Mouse (Mus musculus): Measurements from ENCODE around the gene Zfp213.

Gene Zfp213

DNA sequence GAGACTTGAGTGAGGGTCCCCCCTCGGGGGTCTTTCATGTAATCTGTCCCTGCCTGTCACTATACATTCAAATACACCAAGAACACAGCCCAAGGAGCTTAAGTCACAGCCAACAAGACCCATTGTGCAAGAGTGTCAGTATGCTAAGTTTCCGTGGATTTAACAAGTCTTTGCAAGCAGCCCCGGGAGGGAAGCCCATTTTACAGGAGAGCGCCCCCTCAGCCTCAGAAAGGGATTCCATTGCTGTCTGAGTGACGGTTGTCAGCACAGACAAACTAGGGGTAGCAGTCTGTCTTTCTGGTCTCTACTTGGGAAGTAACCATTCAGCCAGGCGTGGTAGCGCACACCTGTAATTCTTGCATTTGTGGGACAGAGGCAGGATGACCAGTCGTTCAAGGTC is 10.1 kb upstream of the Zfp213 start:
- DNase-seq (ENCODE audit: low read depth, low spot score): peak; percentile 51

DNA sequence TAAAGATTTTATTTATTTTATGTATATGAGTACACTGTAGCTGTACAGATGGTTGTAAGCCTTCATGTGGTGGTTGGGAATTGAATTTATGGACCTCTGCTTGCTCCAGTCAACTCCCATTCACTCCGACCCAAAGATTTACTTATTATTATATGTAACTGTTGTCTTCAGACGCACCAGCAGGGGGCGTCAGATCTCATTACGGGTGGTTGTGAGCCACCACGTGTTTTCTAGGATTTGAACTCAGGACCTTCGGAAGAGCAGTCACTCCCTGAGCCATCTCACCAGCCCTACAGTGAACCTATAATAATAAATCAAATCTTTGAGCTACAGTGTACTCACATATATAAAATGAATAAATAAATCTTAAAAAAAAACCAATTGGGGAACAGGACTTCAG is 8.0 kb upstream of the Zfp213 start:
- DNase-seq (ENCODE audit: low read depth, low spot score): peak; percentile 60

DNA sequence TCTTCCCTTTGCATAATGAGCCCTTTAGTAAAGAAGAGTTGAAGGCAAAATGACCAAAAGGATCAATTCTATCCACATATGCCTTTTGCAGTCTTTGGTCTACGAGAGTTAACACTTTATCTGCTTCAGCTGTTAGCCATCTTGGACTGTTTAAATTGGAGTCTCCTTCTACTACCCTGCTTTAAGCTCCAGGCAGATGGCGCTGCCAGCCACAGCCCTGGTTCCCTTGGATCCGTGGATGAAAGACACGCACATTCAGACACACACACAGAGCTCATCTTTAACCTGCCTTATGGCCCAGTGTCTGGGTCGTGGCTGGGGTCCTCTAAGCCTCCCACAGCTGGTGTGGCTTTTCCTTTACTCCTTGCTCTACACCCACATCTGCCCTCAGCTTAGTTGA is 7.0 kb upstream of the Zfp213 start:
- no peak for DNase-seq (ENCODE audit: low read depth, low spot score)

DNA sequence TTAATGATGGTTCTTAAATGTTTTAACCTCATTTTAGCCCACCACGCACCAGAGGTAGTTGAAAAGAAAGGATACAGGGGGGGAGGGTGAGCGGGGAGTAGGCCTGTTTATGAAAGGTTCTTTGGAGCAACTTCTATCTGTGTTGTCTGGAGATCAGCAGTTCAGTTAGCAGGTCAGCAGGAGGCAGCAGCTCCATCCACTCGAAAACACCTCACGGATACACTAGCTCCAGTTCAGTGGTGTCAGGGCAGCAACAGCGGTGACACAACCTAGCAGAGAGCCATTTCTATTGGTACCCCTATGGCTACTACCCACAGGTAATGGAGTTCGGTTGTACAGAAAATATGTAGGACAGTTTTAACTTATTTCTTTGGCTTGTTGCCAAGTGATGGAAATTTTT is 6.0 kb upstream of the Zfp213 start:
- DNase-seq (ENCODE audit: low read depth, low spot score): peak; percentile 75

DNA sequence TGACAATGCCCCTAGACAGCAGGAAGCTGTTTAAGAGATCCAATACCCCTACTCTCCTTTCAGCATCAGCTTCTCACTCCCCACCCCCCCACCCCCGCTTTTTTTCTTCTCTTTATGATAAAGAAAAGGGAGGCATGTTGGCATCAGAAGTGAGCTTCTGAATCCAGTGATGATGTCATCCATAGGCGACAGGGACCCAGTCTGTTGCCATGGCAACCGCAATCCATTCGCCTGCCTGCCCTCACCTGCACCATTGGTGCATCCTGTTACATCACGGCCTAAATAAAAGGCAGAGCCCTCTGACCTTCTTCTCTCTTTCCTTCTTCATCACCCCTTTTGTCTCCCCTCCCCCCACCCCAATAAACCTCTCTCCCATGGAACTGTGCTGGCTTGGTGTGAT is 4.3 kb upstream of the Zfp213 start:
- DNase-seq (ENCODE audit: low read depth, low spot score): peak; percentile 81

DNA sequence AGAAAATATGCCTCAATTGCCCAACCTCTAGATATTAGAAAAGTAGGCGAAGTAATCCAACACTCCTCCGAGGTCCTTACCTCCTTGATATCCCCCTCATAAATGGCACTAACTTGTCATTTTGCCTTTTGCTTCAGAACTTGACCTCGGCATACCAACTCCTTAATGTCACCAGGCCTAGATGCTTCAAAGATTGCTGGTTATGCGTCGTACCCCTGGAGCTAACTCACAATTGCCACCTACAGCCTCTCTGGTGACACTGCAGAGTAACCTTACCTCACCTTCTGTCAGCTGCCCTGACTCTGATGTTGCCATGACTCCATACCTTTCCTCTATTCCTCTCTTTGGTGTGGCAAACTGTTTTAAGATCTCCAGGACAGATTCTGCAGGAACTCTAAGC is 2.7 kb upstream of the Zfp213 start:
- peak; percentile 51 for DNase-seq (ENCODE audit: low read depth, low spot score)

DNA sequence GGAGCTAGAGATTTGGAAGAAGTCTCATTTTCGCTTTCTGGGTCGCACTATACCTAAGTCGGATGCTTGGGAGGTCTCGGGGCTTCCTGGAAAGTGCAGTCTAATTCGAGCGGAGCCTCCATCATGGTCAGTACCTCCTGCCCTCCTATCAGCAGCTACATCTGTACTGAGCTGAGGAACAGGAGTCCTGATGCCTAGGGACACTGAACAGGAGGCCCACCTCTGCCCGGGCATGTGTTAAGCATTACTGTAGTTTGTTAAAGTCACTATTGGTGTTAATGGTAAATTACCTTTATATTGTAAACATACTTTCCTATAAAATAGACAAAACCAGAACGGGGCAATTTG is 304 bp upstream of the Zfp213 start:
- no peak for DNase-seq (ENCODE audit: low read depth, low spot score)

DNA sequence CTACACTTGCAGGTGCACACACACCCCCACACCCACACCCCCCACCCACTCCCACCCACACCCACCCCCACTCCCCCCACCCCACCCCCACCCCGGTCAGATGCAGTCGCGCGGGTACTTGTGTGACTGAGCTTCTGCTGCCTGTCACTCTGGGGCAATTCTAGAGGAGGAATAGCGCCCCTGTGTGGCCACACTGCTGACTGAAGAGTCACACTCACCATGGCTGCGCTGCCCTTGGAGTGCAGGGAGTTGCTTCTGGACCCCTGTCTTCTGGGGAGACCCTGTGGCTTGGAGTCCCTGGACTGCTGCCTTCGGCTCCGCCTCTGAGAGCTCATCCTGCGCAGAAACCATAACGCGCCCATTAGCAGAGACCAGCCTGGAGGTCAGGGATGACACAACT is 4.3 kb downstream of the Zfp213 start:
- peak; percentile 87 for DNase-seq (ENCODE audit: low read depth, low spot score)

DNA sequence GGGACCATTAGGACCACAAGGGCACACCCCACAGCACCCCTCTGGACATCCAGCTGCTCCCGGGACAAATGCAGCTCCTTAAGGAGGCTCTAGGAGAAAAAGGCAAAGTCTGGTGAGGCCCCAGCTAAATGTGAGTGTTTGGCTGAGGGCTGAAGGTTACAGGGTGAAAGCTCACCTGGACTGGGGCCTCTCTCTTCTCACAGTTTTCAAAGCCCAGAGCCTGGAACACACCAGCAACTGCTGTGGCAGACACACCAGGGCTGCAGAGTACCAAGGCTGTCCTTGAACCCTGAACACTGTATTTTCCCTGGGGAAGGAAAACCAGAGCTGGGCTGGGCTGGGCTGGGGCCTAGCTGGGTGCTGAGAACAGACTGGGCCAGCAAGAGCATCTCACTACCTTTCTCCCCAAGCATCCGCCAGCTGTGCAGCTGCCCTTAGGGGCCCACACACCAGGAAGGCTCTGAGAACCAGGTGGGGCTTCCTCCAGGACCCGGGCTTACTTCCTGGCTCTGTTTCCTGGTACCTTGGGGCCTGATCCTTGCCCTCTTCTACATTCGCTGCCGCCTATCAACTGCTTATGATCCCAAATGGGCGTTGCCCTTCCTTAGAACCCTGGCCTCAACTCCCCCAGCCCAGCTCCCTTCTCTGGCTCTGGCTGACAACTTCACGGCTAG is 8.7 kb downstream of the Zfp213 start:
- no peak for DNase-seq (ENCODE audit: low read depth, low spot score)

DNA sequence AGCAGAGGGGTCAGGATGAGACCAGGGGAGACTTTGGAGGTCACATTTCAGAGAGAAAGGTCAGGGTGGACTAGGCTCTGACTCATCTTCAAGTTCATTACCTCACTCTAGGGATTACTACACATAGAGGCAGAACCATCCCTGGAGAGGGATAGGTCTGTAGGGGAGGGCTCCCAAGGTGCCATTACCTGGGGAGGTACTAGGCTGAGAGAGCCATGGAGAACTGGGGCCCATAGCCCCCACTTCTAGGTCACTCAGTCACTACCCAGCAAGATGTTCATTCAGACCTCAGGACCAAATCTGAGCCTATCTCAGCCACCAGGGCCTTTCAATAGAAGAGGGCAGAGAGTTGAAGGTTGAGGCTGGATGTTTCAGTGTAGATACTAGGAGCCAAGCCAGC is 9.7 kb downstream of the Zfp213 start:
- no peak for DNase-seq (ENCODE audit: low read depth, low spot score)

DNA sequence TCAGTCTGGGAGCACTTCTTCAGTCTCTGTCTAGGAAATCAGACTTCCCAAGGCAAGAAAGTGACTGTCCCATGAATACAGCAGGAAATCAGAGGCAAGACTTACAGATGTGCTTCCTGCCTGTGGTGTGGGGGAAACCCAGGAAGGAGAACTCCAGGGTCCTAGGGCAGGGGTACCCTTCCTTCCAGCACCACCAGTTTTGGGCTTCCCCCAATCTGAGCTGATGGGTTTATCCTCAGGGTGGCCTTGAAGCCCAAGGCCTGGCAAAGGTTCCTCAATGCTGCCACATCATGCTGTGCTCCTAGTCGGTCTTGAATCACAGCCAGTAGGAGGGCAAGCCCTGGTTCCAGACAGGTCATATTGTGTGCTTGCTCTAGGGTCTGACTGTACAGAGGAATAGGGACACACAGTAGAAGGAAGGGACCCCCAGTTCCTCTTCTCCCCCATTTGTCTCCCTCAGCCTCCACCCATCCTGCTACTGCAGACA is 10.4 kb downstream of the Zfp213 start:
- no peak for DNase-seq (ENCODE audit: low read depth, low spot score)

DNA sequence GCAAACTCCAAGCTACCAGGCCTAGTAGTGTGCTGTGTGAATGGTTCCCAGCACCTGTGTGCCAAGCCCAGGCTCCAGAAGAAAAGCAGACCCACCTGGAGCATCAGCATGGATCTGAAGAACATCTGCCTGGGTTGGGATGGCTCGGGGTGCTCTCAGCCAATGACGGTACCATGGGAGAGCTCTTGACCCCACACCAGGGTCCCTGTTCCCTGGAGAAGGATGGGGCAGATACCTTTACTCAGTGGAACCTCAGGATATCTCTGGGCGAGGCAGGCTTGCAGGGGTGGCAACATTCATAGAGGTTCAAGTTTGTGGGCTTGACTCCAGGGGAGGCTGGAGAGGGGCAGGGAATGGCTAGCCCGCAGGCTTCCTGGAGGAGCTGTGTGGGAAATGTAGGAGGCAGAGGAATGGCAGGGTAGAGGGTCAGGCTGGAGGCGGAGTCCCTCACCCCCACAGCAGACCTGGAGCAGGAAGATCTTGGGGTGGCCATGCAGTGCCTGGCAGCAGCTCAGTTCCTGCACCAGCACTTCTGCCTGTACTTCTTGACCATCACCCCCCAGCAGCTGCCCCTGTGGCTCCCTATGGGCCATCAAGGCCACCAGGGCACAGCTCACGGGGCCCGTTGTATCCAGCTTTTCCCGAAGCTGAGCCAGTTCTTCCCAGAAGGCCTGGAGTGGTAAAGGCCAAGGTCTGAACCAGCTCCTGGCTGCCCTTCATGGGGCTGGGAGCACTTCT is 11.0 kb downstream of the Zfp213 start:
- no peak for DNase-seq (ENCODE audit: low read depth, low spot score)

DNA sequence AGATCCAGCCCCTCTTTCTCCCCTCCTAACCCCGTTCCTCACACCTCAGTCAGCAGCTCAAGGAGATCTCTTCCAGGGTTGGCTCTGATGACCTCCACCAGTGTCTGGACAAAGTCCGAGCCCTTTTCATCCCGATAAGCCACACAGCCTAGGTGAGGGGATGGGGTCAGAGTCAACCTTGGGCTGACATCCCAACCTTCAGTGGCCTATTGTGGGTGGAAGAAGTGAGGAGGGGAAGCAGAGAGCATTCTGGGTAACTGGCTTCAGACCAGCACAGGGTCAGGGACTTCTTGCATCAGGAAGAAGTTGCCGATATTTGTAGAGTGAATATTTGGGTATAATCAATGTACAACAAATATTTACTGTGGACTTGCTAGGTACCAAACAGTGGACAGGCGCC is 12.1 kb downstream of the Zfp213 start:
- DNase-seq (ENCODE audit: low read depth, low spot score): no peak

DNA sequence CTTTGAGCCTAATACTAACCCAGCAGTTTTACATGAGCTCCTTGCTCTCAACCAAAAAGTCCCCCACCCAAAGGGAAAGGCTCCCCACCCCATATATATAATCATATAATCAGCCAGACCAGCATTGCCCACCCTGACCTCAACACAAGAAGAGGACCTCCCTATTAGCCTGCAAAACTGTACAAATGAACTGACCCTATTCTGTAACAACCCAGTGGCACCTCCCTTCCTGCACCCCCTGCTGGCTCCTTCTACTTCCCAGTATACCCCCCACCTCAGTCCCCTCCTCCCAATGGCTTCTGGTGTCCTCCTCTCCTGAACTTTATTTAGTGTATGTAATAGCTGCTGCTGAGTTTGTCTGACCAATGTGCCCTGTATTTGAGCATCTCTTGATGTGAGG is 12.6 kb downstream of the Zfp213 start:
- no peak for DNase-seq (ENCODE audit: low read depth, low spot score)

DNA sequence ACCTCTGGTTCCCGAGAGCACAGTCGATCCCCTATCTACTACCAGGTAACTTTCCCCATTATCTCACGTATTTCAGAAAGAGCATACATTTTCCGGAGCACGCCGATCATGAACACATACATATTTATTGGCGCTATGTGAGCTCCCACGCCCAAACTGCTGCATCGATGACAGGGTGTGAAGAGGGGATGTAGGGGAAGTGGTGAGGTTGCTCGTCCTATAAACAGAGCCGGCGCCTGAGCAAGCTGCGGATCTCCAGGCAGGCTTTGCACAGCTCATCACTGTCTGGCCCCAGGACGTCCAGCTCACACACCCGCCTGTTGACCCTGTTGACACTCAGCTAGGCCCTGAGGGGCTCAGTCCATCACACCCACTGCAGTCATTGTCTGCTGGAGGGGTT is 13.2 kb downstream of the Zfp213 start:
- peak; percentile 37 for DNase-seq (ENCODE audit: low read depth, low spot score)

DNA sequence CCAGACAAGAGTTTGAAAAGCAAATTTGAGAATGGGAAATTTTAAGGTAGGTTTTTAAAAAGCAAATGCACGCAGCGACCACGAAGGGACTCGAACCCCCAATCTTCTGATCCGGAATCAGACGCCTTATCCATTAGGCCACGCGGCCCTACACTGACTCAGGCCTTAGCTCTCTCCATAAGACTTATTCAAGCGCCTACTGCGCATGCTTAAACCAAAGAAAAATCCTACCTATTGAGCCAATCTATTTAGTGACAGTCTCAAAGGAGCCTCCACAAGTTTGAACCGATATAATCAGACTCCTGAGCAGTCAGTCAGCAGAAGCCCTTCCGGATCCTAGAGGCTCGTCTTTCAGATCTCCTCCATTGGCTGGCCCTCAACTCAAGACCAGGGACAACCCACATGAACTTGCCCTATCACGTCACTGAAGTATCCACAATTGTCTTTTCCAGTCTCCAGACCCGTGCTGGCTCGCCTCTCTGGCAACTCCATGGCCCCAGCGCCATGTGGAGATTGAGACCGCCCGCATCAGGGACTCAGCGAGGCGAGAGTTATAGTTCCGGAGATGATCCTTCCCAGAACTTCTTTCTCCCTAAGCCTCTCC is 13.7 kb downstream of the Zfp213 start:
- DNase-seq (ENCODE audit: low read depth, low spot score): peak; percentile 91

DNA sequence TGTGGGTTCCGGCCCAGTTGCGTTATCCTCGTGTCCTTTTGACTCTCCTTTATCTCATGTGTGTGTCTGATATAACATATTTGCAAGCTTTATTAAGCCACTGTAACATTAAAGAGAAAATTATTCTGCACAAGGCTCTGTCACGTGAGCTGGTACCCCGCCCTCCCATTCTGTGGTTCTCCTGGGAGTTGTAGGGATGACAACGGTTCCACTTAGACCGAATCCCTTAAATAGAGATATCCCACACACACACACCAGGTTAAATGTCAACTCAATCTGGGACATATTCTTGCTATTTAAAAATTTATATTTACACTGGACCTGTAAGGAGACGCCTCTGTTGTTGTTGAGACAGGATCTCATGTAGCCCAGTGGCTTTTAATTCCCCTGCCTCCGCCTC is 14.6 kb downstream of the Zfp213 start:
- no peak for DNase-seq (ENCODE audit: low read depth, low spot score)

DNA sequence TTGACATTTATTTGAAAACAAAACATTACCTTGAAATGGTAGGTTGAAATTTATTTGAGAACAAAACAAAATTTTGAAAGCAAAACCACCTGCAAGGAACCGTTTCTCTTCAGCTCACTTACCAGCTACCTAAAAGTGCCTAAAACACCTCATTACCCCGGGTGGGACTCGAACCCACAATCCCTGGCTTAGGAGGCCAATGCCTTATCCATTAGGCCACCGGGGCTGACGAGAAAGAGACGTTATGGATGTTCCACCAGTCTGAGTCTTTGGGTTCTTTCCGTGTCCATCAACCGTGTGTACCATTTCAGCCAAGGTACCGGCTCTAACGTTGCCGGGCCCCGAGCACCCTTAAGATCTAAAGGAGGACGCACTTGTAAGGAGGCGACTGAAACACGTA is 15.4 kb downstream of the Zfp213 start:
- peak; percentile 95 for DNase-seq (ENCODE audit: low read depth, low spot score)

DNA sequence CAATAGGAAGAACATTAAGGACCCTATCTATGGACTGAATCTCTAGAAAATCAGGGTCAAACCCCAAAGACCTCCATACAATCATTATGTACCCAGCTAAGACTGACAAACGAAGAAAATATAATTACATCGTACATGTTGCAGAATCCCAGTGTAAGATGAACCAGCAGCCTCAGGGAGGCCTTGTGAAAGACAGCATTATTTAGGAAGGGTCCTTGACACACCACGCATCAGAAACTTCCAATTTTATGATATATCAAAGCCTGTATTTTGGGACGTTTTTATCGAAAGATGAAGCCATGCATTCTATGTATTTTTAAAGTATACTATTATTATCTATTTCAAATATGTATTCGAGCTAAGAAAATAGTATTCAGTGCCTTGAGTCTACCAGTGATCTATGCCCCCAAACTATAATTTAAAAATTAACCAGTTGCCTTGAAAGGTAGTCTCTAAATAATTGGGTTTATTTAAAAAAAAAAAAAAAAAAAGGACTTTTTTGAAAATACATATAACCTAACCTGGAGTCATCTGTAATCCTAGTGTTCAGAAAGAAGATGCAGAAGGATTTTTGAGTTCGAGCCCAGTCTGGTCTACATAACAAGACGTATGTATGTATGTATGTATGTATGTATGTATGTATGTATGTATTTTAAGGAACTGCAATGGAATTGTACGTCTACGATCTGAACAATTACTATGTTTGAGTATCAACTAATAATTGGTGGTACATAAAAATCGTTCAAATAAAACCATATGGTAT is 16.2 kb downstream of the Zfp213 start:
- no peak for DNase-seq (ENCODE audit: low read depth, low spot score)

DNA sequence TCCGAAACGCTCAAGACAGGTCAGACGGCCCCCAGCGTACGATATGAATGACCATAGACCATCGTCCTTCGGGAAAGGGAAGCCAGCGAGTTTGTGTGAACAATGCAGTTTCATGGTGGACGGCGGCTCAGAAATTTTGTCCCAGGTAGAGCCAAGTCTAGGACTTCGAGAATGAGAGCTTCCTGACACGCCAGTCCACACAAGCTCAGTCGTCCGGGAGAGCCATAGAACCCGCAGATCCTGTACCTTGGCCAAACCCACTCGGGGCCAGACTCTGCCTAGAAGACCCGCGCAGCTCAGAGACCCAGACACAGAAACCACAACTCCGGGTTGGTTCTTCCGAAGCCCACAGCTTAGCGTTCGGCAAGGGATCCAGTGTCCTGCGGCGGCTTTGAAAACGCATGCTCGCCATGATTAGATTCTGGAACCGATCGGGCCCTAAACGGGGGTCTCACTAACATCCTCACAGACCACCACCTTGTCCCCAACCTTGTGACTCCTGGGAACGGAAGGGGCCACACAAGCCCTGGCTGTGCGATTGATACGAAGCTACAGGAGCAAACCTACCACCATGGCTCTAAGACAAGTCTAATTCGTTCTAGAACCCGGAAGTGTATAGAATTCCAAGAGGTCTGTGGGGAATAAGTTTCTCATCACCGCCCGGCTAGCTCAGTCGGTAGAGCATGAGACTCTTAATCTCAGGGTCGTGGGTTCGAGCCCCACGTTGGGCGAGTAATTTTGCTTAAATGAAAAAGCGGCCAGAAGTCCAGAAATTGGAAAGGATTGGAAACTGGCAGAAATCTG is 17.1 kb downstream of the Zfp213 start:
- DNase-seq (ENCODE audit: low read depth, low spot score): peak; percentile 93

DNA sequence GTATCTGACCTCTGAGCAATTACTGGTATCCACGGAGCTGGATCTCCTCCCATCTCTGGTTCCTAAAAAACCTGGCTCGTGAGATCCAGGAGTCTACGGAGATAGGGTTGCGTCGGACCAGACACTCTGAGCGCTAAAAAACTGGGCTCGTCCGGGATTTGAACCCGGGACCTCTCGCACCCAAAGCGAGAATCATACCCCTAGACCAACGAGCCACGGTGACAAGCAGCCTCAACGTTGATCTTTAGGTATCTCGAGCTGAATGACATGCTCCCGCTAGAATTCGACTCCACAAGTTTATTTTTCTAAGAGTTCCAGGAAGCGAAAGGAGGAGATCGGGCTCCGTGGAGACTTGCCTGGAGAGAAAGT is 17.7 kb downstream of the Zfp213 start:
- DNase-seq (ENCODE audit: low read depth, low spot score): peak; percentile 93

DNA sequence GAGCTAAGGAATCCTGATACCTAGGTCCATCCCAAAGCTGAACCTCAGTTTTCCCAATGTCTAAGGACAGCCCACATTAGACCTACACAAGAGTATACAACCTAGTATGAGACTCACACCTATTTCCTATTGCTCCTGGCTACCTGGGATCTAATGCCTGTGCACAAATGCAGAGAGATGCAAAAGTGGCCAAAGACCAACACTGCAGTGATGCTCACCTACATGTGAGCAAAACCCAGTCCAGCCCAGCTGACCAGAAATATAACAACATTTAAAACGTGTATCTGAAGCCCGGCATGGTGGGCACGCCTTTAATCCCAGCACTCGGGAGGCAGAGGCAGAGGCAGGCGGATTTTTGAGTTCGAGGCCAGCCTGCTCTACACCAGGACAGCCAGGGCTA is 18.2 kb downstream of the Zfp213 start:
- no peak for DNase-seq (ENCODE audit: low read depth, low spot score)
